Mouse (Mus musculus): ENCODE measurements around the gene Fcgrt. TPM values are rescaled to one million over a fixed set of nuclear protein-coding genes. Genes with fewer than 3 reads are reported as not detected.

The Fcgrt gene
- polyA plus RNA-seq, 1 experiment from 2014 or later: 143 TPM

- ATAC-seq (peak; percentile 54), DNase-seq (ENCODE audit: low spot score) (peak; percentile 86)
- Histone ChIP-seq H3K4me2 (replicated peaks; ENCODE audit: low read depth, low read length) (peak overlapping the region; percentile 90), H3K36me3 (ENCODE audit: insufficient read depth, low read length) (peaks cover 17% of the 10 kb centered on the region), H3K9me3 (ENCODE audit: low read length) (no peaks in the 10 kb centered on the region), H3K27ac (ENCODE audit: low read length) (peak overlapping the region; percentile 93), H3K27me3 (replicated peaks; ENCODE audit: insufficient read depth, low read length) (no peaks in the 10 kb centered on the region), H3K4me1 (ENCODE audit: insufficient read depth, low read depth, low read length) (peaks cover 7% of the 10 kb centered on the region; the same call in 1 of the 2 replicates), H3K9ac (replicated peaks; ENCODE audit: low read depth) (peak overlapping the region; percentile 76), H3K4me3 (ENCODE audit: low read depth, low read length) (peak overlapping the region; percentile 90)
- no peak for TF ChIP-seq CTCF (IDR thresholded peaks at IDR 0.05)
- peak; percentile 9; the same call in 1 of the 2 replicates for TF ChIP-seq EP300 (IDR thresholded peaks at IDR 0.05)
- WGBS: under 1% methylated on average over 33 of the region's 59 CpGs
These were observed 50.3 kb downstream of the Fcgrt start for GRCm38 (mm10) chr7:45053117-45053930.

DNA sequence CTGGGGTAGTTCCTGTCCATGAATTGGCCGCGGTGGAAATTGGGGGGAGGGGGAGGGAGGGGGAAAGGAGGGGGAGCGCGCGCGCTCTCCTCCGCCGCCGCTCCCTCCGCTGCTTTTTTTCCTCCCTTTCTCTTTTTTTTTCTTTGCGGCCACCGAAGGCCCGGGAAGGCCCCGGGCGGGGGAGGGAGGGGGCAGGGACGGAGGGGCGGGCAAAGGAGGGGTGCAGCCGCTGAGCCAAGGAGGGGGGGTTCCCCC lies 50.9 kb downstream of the Fcgrt start, which contains the start of gene Prr12:
Prr12 (minus strand) TSS at position 20 of the 255 bp plus-strand sequence.
- peak within 1 kb of the TSS; percentile 90 for H3K4me3 ChIP-seq (ENCODE audit: low read depth, low read length)
- H3K9ac ChIP-seq (replicated peaks; ENCODE audit: low read depth): peak within 1 kb of the TSS; percentile 76
- H3K27me3 ChIP-seq (replicated peaks; ENCODE audit: insufficient read depth, low read length): no peaks in the 10 kb centered on the region
- H3K4me1 ChIP-seq (ENCODE audit: insufficient read depth, low read depth, low read length): peaks cover 7% of the 10 kb centered on the region; the same call in 1 of the 2 replicates
- peak within 1 kb of the TSS; percentile 90 for H3K4me2 ChIP-seq (replicated peaks; ENCODE audit: low read depth, low read length)
- WGBS: no CpG with 5 or more reads among the region's 18 CpGs
- DNase-seq (ENCODE audit: low spot score): no peak
- peak; percentile 11 for ATAC-seq
- H3K27ac ChIP-seq (ENCODE audit: low read length): peak within 1 kb of the TSS; percentile 93
- TF ChIP-seq EP300 (IDR thresholded peaks at IDR 0.05): no peak
- no peak for TF ChIP-seq CTCF (IDR thresholded peaks at IDR 0.05)
- peaks cover 14% of the 10 kb centered on the region for H3K36me3 ChIP-seq (ENCODE audit: insufficient read depth, low read length)
- H3K9me3 ChIP-seq (ENCODE audit: low read length): no peaks in the 10 kb centered on the region

DNA sequence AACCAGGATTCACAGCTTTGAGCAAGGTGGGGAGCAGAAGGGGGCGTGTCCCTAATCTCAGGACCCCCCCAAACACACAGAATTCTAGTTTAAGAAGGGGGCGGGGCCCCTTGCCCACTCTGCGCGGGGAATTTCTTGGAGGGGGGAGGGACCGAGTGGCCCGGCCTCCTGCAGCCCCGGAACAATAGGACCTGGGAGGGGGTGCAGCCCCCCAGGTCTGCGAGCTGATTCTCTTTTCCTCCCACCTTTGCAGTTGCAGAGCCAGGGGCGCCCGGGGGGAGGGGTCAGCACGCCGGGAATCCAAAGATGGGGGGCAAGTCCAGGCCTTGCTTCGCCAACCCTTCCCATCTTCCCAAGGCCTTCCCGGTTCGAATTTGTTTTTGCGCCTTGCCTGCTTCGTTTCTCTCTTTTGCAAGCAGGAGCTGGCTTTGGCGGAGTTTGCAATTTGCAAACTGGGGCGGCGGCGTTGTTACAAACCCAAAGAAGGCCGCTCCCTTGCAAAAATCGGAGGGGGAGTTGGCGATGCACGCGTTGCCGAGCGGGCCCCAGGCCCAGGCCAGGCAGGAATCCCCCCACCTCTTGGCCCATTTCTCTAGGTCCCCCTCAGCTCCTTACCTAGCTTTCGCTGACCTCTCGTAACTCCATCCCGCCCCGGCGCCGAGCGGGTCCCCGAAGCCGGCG lies 51.3 kb downstream of the Fcgrt start:
- peak overlapping the region; percentile 90 for H3K4me3 ChIP-seq (ENCODE audit: low read depth, low read length)
- H3K4me1 ChIP-seq (ENCODE audit: insufficient read depth, low read depth, low read length): peaks cover 7% of the 10 kb centered on the region; the same call in 1 of the 2 replicates
- DNase-seq (ENCODE audit: low spot score): peak; percentile 34
- H3K9me3 ChIP-seq (ENCODE audit: low read length): no peaks in the 10 kb centered on the region
- no peak for ATAC-seq
- TF ChIP-seq CTCF (IDR thresholded peaks at IDR 0.05) (no peak), EP300 (IDR thresholded peaks at IDR 0.05) (no peak)
- H3K27ac ChIP-seq (ENCODE audit: low read length): peak overlapping the region; percentile 93
- WGBS: 1% methylated on average over 29 of the region's 38 CpGs
- peaks cover 17% of the 10 kb centered on the region for H3K36me3 ChIP-seq (ENCODE audit: insufficient read depth, low read length)
- no peaks in the 10 kb centered on the region for H3K27me3 ChIP-seq (replicated peaks; ENCODE audit: insufficient read depth, low read length)
- H3K4me2 ChIP-seq (replicated peaks; ENCODE audit: low read depth, low read length): peak overlapping the region; percentile 90
- peak overlapping the region; percentile 76 for H3K9ac ChIP-seq (replicated peaks; ENCODE audit: low read depth)

- Histone ChIP-seq H3K4me2 (replicated peaks; ENCODE audit: low read depth, low read length) (peak overlapping the region; percentile 90), H3K9me3 (ENCODE audit: low read length) (no peaks in the 10 kb centered on the region), H3K36me3 (ENCODE audit: insufficient read depth, low read length) (peaks cover 24% of the 10 kb centered on the region), H3K9ac (replicated peaks; ENCODE audit: low read depth) (peak overlapping the region; percentile 76; the same call in 1 of the 2 replicates), H3K27me3 (replicated peaks; ENCODE audit: insufficient read depth, low read length) (no peaks in the 10 kb centered on the region), H3K27ac (ENCODE audit: low read length) (peak overlapping the region; percentile 93), H3K4me3 (ENCODE audit: low read depth, low read length) (peak overlapping the region; percentile 90), H3K4me1 (ENCODE audit: insufficient read depth, low read depth, low read length) (peaks cover 7% of the 10 kb centered on the region; the same call in 1 of the 2 replicates)
- TF ChIP-seq CTCF (IDR thresholded peaks at IDR 0.05): no peak
- no peak for TF ChIP-seq EP300 (IDR thresholded peaks at IDR 0.05)
- WGBS: 7% methylated on average over 13 of the region's 13 CpGs
- ATAC-seq: no peak
- DNase-seq (ENCODE audit: low spot score): no peak
These were observed 52.1 kb downstream of the Fcgrt start for GRCm38 (mm10) chr7:45051601-45051974.

DNA sequence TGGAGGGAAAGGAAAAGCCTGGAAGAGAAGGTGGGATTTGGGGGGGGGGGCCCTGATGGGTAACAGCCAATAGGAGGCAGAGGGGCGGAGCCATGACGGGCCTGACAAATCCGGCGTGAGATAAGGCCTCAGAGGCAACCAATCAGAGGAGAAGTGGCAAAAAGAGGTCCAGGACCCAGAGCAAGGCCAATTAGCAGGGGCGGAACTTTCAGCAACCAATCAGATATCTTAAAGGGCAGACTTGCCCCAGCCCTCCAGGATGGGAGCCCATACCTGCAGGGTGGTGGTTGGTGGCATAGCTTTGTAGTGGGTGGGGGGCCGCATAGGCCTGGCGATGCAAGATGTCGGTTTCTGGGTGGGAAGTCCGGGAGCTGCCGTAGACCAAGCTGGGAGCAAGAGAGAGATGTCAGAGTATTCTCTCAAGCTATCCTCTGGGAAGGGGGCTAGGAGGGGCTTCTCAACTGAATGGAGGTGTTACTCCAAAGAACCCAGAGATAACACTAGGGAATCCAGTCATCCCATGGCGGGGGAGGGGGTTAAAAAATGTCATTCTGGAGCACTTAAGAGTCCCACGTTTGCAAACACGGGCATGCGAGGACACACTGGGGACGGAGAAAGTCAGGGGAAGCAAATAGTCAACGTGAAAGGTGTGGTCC lies 52.6 kb downstream of the Fcgrt start:
- DNase-seq (ENCODE audit: low spot score) (peak; percentile 95), ATAC-seq (peak; percentile 19; the same call in 1 of the 2 replicates)
- Histone ChIP-seq H3K4me2 (replicated peaks; ENCODE audit: low read depth, low read length) (peak overlapping the region; percentile 90), H3K4me3 (ENCODE audit: low read depth, low read length) (peak overlapping the region; percentile 90; the same call in 1 of the 2 replicates), H3K9me3 (ENCODE audit: low read length) (no peaks in the 10 kb centered on the region), H3K27ac (ENCODE audit: low read length) (peak overlapping the region; percentile 93; the same call in 1 of the 2 replicates), H3K36me3 (ENCODE audit: insufficient read depth, low read length) (peaks cover 28% of the 10 kb centered on the region), H3K27me3 (replicated peaks; ENCODE audit: insufficient read depth, low read length) (no peaks in the 10 kb centered on the region), H3K4me1 (ENCODE audit: insufficient read depth, low read depth, low read length) (peaks cover 7% of the 10 kb centered on the region; the same call in 1 of the 2 replicates), H3K9ac (replicated peaks; ENCODE audit: low read depth) (0 out of 2 replicates have a peak overlapping the region, but pooled peaks have one; percentile 76)
- TF ChIP-seq EP300 (IDR thresholded peaks at IDR 0.05) (no peak), CTCF (IDR thresholded peaks at IDR 0.05) (no peak)
- 8% methylated on average over 16 of the region's 16 CpGs for WGBS
